Mouse (Mus musculus) bone marrow macrophage, adult 2 months (primary cell): Measurements from ENCODE around the gene Sstr3. TPM values are rescaled to one million over a fixed set of nuclear protein-coding genes. Genes with fewer than 3 reads are reported as not detected.

Experiments
- H3K27ac ChIP-seq: 2 replicates; pipeline ENCODE4 v1.5.1; 2012; ENCODE audit warnings: low read depth, low read length; ENCODE audit not compliant: insufficient read depth
- H3K4me1 ChIP-seq: 2 replicates; pipeline ENCODE4 v1.6.1; 2012; ENCODE audit warnings: low read length; ENCODE audit not compliant: control insufficient read depth, insufficient read depth
- H3K4me3 ChIP-seq: 2 replicates; pipeline ENCODE4 v1.5.1; 2012; ENCODE audit warnings: mild to moderate bottlenecking, low read length, moderate library complexity; ENCODE audit not compliant: insufficient read depth
- CTCF ChIP-seq: IDR thresholded peaks from 2 replicates; pipeline ENCODE4 v1.5.1; 2012; ENCODE audit warnings: low read depth, mild to moderate bottlenecking, low read length, moderate library complexity
- POLR2A ChIP-seq: IDR thresholded peaks from 2 replicates; pipeline ENCODE4 v1.6.1; 2012; ENCODE audit warnings: mild to moderate bottlenecking, low read depth, low read length, borderline replicate concordance
- polyA plus RNA-seq: library from polyadenylated mRNA; stranded (reverse); fragments of >200 nt; gene quantifications from 2 replicates; pipeline ENCODE4 v1.2.4, GENCODE M21; 2012; ENCODE audit not compliant: missing spikeins, insufficient read depth, insufficient read length

Sstr3 gene
- not detected in 2 replicates for polyA plus RNA-seq

DNA sequence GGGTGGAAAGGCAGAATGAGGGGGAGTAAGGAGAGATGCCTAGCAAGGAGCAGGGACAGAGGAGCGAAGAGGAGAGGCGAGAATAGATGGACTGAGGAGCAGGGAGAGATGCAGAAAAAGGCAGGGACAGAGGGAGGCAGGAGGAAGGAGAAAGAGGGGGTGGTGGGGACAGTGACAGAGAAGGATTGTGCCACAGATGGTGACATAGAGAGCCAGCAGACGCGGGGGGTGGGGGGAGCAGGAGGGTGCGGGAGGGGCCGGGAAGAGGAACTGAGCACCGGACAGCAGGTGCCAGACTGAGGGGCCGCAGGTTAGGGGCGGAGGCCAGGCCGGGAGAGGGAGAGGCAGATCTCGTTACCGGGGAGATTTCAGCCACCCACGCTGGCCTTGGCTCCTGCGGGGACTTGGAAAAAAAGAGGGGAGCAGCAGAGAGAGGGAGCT, at the start of gene Sstr3:
TSS of gene Sstr3 (minus strand) at position 125 of the 441 bp plus-strand sequence.
- H3K4me1 ChIP-seq = no peaks in the 10 kb centered on the region
- H3K4me3 ChIP-seq = no peak within 1 kb of the TSS
- TF ChIP-seq CTCF (no peak), POLR2A (no peak)
- H3K27ac ChIP-seq = no peak within 1 kb of the TSS

DNA sequence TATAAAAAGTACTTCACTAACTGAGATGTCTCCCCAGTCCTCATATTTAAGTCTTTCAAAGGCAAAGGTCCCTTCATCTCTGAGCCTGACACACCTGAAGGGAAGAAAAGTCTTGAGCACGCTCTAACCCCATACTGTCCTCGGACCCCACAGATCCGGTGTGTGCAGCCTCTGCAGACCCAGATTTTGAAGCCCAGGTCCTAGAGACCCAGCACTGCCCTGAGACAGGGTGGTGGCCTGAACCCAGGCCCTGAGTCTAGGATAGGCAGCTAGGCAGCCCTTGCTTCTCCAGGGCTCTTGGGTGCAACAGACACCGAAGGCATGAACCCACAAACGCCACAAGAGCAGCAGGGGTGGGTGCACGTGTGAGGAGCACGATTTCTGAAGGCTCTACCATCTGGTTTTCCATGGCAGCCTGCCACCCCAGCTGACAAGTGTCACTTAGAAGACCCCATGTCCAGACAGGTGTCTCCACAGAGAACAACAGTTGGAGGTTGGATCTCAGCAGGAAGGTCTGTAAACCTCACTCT, 49.5 kb upstream of the Sstr3 start:
- Histone ChIP-seq H3K27ac (no peak overlapping the region), H3K4me3 (no peak overlapping the region)

DNA sequence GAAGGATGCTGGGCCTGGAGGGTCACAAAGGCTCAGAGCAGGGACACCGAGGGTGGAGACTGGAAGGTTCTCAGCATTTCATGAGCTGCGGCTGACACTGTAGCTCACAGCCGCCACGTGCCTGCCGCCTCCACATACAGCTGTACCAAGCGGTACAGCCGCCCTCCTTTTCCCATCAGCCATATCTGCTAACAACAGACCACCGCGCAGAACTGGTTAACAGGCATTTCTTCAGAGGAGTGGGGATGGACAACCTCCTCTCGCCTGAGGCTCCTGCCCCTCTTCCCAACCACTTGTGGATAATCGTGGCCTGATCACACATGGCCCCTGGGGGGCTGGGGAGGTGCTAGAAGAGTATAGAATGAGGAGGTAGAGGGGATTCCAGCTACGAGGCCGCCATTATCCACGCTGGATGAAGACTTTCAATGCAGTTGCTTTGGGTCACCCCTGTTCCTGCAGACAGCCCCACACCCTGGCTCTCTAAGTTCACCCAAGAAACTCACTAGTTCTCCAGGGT, 48.0 kb upstream of the Sstr3 start:
- Histone ChIP-seq H3K4me1 (peaks cover 70% of the 10 kb centered on the region), H3K27ac (peak overlapping the region; percentile 78; the same call in 1 of the 2 replicates), H3K4me3 (no peak overlapping the region)
- no peak for TF ChIP-seq POLR2A
- no peak for TF ChIP-seq CTCF

More for the DNA sequence above, 49.5 kb upstream of the Sstr3 start:
- TF ChIP-seq CTCF = no peak
- no peak for TF ChIP-seq POLR2A
- peaks cover 59% of the 10 kb centered on the region for H3K4me1 ChIP-seq

DNA sequence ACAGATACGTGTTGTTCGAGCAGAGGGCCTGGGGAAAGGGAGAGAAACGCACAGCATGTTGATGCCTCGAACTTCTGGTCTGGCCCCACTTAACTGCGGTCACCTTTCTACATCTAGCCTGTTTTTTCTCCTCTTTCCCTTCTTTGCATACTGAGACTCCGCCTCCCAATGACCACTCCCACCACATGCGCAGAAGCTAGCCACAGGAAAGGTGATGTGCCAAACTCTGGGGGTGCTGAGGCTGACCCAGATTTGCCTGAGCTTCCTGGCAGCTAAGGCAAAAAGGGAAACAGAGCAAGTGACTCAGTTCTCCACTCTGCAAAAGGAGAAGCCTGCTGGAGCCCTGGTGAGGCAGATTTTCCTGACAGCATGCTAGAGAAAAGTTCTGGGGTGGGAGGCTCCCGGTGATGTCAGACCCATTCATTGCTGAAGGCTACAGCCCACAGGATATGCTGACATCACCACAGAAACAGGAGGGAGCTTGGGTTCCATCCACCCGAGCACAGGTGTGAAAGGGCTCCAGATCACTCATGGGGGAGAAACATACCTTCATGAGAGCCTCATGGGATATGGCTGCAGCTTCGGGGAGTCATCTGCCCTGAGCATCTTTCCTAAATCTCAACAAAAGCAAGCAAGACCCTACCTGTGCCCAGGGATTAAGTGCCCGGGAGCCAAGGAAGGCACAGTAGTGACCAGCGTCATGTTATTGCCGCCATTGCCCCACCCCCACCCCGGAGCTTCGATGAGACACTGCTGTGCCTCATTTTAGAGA, 47.4 kb upstream of the Sstr3 start:
- Histone ChIP-seq H3K4me3 (no peak overlapping the region), H3K27ac (peak overlapping the region; percentile 78), H3K4me1 (peaks cover 73% of the 10 kb centered on the region)
- TF ChIP-seq CTCF (no peak), POLR2A (no peak)

DNA sequence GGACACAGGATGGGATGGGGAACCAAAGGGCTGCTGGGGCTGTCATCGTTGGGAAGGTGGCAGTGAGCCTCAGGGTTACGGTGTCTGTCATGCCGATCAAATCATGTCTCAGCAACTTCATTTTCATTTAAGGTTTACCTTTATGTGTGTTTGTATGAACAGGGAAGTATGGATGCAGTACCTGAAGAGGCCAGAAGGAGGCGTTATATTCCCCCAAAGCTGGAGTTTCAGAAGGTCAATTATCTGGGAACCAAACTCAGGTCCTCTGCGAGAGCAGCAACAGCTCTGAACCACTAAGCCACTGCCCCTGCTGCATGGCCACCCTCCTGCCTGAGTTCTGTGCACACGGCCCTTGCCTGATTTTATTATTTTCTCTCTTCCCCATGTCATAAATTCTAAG, 46.3 kb upstream of the Sstr3 start:
- H3K27ac ChIP-seq = no peak overlapping the region
- peaks cover 67% of the 10 kb centered on the region for H3K4me1 ChIP-seq
- no peak overlapping the region for H3K4me3 ChIP-seq
- TF ChIP-seq POLR2A (no peak), CTCF (peak; percentile 70)

DNA sequence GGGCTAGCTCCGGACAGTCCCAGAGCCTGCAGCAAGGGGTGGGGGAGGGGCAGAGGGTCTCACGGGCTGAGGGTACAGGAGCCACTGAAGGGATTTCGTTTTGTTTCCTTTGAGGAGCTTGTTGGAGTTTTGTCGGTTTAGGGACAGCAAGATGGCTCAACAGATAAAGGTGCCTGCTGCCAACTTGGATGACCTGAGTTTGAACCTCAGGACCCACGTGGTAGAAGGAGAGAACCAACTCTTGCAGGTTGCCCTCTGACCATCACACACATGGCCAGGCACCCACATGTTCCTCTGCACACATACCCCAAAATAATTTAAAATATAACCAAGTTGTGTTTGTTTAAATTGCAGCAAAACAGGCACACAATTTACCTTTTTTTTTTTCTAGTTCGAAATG, 45.5 kb upstream of the Sstr3 start:
- TF ChIP-seq CTCF (no peak), POLR2A (no peak)
- Histone ChIP-seq H3K4me3 (no peak overlapping the region), H3K27ac (peak overlapping the region; percentile 86), H3K4me1 (peaks cover 59% of the 10 kb centered on the region)

DNA sequence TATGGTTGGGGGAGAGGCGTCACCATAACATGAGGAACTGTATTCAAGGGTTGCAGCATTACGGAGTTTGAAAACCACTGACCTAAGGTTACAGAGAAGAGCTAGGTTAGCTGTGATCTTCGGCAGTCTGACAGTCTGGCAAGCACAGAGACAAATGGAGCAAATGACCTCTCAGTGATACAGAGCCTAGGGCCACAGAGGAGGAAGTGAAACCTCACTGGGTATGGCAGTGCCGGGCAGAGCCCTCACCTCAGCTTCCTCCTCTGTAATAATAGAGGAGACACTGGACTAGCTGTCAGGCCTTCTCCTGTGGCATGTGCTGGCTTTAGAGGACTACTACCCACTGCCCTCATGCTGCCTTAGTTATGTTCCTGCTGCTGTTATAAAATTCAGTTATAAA, 44.4 kb upstream of the Sstr3 start:
- Histone ChIP-seq H3K4me3 (no peak overlapping the region), H3K27ac (peak overlapping the region; percentile 86), H3K4me1 (peaks cover 55% of the 10 kb centered on the region)
- TF ChIP-seq POLR2A = no peak
- no peak for TF ChIP-seq CTCF

DNA sequence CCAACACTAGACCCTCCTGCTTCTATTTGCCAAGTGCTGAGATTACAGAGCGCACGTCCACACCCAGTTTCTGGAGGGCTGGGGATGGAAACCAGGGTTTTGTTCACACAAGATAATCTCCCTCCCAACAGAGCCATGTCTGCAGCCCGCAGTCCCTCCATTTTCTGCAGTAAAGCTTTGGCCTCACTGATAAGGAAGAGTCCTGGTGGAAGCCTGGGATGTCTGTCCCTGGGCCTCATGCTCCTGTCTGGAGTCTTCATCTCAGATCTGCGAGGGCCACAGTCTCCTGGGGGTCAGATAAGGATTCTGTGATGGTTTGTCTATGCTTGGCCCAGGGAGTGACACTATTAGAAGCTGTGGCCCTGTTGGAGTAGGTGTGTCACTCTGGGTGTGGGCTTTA, 43.6 kb upstream of the Sstr3 start:
- TF ChIP-seq CTCF (no peak), POLR2A (no peak)
- peak overlapping the region; percentile 72 for H3K27ac ChIP-seq
- H3K4me1 ChIP-seq = peaks cover 58% of the 10 kb centered on the region
- H3K4me3 ChIP-seq = no peak overlapping the region

DNA sequence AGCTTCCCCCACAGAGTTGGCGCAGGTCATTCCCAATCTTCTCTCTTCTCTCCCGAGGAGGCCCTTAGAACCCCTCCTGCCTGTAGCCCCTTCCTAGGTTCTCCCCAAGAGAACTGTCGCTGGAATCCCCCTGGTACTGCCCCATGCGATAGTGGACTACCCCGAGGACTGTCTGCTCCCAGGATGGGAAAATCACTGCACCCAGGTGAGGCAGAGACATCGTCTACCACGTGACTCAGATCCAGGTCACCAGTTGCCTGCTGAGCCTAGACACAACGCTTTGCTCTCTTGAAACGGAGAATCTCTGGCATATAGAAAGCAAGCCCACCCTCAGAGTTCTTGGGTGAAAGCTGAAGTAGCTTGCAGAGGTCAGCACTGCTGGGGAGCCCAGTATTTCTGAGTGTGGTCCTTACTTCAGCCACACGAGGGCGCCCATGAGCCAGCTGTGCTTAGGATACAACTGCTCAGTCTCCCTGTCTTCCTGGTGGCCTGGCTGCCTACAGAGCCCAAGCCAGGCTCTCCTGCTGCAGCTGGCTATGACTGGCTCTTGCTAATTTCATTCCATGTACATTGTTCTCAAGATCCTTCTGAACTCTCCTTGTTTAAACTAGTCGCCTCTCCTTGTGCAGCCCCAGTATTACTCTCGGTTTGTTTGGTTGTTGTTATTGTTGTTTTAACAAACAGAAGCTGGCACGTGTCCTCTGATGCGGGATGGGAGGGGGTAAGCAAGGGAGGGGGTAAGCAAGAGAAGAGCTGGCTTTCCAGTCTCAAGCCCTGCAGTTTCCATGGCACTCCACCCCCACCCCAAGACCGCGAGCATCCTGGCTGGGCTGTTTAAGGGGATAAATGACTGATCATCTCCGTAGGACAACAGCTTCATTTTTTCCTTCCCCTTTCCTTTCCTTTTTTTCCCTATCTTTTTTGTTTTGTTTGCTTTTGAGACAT, 42.8 kb upstream of the Sstr3 start:
- no peak overlapping the region for H3K4me3 ChIP-seq
- no peak overlapping the region for H3K27ac ChIP-seq
- peaks cover 51% of the 10 kb centered on the region for H3K4me1 ChIP-seq
- no peak for TF ChIP-seq POLR2A
- TF ChIP-seq CTCF = peak; percentile 64

DNA sequence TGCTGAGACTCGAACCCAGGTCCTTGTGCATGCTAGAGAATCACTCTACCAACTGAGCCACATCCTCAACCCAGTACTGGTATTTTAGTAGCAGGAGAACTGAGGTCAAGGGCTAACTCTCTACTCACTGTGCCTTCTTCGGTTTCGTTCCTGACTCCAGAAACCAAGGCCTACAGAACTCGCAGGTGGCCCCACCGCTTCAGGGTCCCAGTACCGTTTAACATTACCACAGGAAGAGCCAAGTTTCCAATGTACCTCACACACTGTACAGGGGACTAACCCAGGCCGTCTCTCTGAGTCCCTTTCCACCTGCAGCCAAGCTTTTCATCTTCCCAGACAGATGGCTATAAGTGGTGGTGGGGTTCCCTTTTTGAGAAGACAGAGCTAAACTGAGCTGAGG, 40.9 kb upstream of the Sstr3 start:
- Histone ChIP-seq H3K4me1 (peaks cover 33% of the 10 kb centered on the region), H3K4me3 (no peak overlapping the region), H3K27ac (no peak overlapping the region)
- TF ChIP-seq POLR2A (no peak), CTCF (no peak)
